Mouse (Mus musculus) midbrain, embryonic 15.5 days (tissue): ENCODE data around the gene Sectm1b. TPM values are rescaled to one million over a fixed set of nuclear protein-coding genes. Genes with fewer than 3 reads are reported as not detected.
"Not testable (repeated sequence)": the region's sequence is repeated elsewhere in the genome, so short reads cannot be mapped to it uniquely, and the experiment has no call there.

Experiments used
- ATAC-seq: fragments of 200-750 bp; cut with Nextera tagmentation; replicated peaks from 2 replicates; pipeline ENCODE4 v1.8.0; 2017; ENCODE audit warnings: moderate TSS enrichment
- H3K27ac ChIP-seq: fragments of 300-500 bp; sonication (generic); 2 replicates; pipeline ENCODE4 v1.5.1; 2015; ENCODE audit warnings: mild to moderate bottlenecking, inconsistent platforms
- H3K27me3 ChIP-seq: fragments of 300-500 bp; sonication (generic); replicated peaks from 2 replicates; pipeline ENCODE4 v1.6.1; 2015; ENCODE audit warnings: inconsistent platforms
- H3K36me3 ChIP-seq: fragments of 300-500 bp; sonication (generic); replicated peaks from 2 replicates; pipeline ENCODE4 v1.6.1; 2015; ENCODE audit warnings: inconsistent platforms
- H3K4me1 ChIP-seq: fragments of 300-500 bp; sonication (generic); 2 replicates; pipeline ENCODE4 v1.6.1; 2015; ENCODE audit warnings: inconsistent platforms
- H3K4me2 ChIP-seq: fragments of 300-500 bp; sonication (generic); 2 replicates; pipeline ENCODE4 v1.6.1; 2015; ENCODE audit warnings: inconsistent platforms, mild to moderate bottlenecking, moderate library complexity
- H3K4me3 ChIP-seq: fragments of 300-500 bp; sonication (generic); 2 replicates; pipeline ENCODE4 v1.5.1; 2015; ENCODE audit warnings: mild to moderate bottlenecking, inconsistent platforms
- H3K9ac ChIP-seq: fragments of 300-500 bp; sonication (generic); 2 replicates; pipeline ENCODE4 v1.6.1; 2015; ENCODE audit warnings: mild to moderate bottlenecking, inconsistent platforms
- H3K9me3 ChIP-seq: fragments of 300-500 bp; sonication (generic); 2 replicates; pipeline ENCODE4 v1.6.1; 2016; ENCODE audit warnings: inconsistent platforms
- WGBS: fragments of 180-500 bp; shearing (Covaris S2); methylation state at CpG from one replicate; pipeline ENCODE4 v1.1.7; 2015; ENCODE audit warnings: mixed read lengths; 5-methylcytosine and 5-hydroxymethylcytosine counted together
- polyA plus RNA-seq: library from polyadenylated mRNA; unstranded; fragments of >200 nt; fragmentation: Nextera tagmentation; extraction: Ambion mirVana; gene quantifications from 2 replicates; pipeline ENCODE4 v1.2.1, GENCODE M21; 2015

Sectm1b gene
- polyA plus RNA-seq, 1 experiment from 2014 or later, result not detected

DNA sequence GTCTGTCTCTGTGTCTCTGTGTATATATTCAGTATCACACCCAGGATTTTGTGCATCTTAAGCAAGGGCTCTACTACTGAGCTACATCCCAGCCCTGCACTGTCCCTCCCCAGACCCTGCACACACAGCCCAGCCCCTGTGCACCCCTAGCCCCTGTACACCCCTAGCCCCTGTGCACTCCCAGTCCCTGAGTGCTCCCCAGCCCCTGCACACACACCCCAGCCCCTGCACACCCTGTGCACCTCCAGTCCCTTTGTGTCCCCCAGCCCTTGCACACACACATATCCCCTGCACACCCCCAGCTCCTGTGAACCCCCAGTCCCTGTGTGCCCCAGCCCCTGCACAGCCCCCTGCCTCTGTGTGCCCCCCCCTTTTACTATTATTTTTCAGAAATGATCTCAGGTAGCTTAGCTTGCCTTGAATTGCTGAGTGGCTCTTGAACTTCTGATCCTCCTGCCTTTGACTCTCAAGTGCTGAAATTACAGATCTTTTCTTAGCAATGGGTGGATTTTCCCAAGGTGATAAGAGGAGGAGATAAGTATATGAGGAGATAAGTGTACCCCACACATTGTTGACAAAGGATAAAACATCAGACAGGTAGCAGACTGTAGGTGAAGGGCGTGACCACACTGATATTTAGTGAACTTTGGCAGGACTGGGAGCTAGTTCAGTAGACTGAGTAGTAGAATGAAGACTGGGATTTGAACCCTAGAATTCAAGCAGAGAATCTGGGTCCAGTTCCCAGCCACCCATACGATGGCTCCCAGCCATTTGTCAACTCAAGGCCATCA lies 26.6 kb upstream of the Sectm1b start:
- H3K36me3 ChIP-seq, result no peaks in the 10 kb centered on the region
- no peak overlapping the region for H3K4me3 ChIP-seq
- H3K27me3 ChIP-seq, result no peaks in the 10 kb centered on the region
- no peaks in the 10 kb centered on the region for H3K4me1 ChIP-seq
- no peak overlapping the region for H3K9ac ChIP-seq
- no peak overlapping the region for H3K4me2 ChIP-seq
- H3K9me3 ChIP-seq, result no peaks in the 10 kb centered on the region
- WGBS, result 91% methylated on average over 2 of the region's 2 CpGs
- no peak overlapping the region for H3K27ac ChIP-seq
- ATAC-seq, result no peak

DNA sequence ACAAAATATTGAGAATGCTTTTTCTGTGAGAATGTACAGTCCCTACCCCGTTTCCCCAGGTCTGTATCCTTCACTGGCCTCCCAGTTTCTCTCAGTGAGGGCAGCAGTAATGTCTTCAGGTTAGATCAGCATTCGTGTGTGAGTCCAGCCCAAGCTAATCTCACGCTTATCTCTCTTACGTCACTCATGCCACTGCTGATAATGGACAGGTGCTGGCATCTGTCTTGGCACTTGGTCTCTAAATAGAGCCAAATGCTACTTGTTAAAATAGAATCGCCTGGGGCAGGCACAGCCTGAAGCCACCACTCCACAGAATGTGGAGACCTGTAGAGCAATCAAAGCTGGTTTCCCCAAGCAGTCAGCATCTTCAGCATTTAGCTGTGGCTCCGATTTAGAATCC lies 25.6 kb upstream of the Sectm1b start:
- no peak overlapping the region for H3K4me2 ChIP-seq
- H3K4me1 ChIP-seq, result no peaks in the 10 kb centered on the region
- no peak for ATAC-seq
- 84% methylated on average over 6 of the region's 6 CpGs for WGBS
- H3K27me3 ChIP-seq, result no peaks in the 10 kb centered on the region
- no peaks in the 10 kb centered on the region for H3K36me3 ChIP-seq
- H3K4me3 ChIP-seq, result no peak overlapping the region
- no peak overlapping the region for H3K9ac ChIP-seq
- no peak overlapping the region for H3K27ac ChIP-seq
- H3K9me3 ChIP-seq, result no peaks in the 10 kb centered on the region

DNA sequence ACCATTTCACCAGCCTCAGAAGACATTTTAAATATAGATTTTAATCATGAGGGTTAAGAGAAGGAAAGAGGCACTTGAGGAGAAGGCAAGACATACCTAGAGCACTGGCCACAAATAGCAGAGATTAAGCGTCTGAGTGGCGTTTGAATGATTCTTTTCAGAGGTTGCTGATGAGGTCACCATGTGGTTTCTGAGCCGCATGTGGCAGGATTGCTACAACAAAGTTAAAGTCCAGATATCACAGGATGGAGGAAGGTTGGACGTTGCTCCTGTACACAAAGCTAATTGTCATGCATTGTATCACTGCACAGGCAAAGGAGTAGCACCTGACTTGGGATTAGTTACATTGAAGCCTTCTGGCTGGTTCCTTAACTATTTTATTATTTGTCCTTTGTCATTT lies 22.9 kb upstream of the Sectm1b start:
- Histone ChIP-seq H3K4me1 (no peaks in the 10 kb centered on the region), H3K27me3 (no peaks in the 10 kb centered on the region), H3K36me3 (no peaks in the 10 kb centered on the region), H3K27ac (no peak overlapping the region), H3K4me3 (no peak overlapping the region), H3K9ac (no peak overlapping the region), H3K4me2 (no peak overlapping the region), H3K9me3 (no peaks in the 10 kb centered on the region)
- 61% methylated on average over 4 of the region's 4 CpGs for WGBS
- no peak for ATAC-seq

DNA sequence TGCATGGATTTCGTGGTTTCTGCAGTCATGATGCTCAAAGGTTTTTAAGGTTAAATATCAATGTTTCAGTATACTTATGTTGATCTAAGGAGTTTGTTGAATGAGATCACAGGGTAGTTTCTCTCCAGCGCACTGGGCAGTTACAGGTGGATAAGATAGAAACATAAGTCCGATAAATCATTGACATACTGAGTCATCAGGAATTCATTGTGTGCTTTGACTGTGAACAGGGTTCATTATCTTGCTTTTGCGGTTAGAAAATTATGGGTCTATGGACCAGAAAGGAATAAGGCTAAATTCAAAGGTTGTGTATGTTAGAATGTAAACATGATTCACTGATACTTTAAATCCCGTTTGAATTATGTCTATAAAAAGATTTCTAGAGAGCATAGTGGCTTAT lies 21.8 kb upstream of the Sectm1b start:
- H3K9ac ChIP-seq, result no peak overlapping the region
- no peak for ATAC-seq

DNA sequence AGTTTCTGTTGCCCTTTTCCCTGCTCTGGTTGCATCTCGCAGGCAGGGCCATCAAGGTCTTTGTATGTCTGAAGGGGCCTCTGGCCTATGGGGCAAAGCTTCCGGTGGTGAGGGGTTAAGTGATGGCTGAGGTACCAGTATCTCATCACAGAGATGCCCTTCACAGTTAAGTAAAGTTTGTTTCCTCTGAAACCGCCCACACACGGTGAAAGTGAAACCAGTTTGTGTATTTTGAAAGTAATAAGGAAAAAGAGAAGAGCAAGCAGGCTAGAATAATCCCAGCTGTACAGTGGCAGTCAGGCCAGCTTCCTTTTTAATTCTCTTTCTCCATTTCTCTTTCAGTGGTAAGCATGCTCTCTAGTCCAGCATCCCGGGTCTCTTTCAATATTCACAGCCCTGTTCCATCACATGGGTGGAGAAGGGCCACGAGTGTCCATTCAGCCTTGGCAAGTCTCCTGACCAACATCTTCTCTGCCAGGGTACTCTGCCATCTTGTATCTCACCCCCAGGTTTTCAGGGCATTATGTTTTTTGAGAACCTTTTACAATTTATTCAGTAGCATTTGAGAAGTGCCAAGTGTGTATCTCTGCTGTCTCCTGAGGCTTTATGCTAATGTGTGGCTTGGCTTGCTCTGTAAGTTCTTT lies 19.6 kb upstream of the Sectm1b start:
- H3K9ac ChIP-seq, result no peak overlapping the region
- no peak for ATAC-seq
- no peak overlapping the region for H3K4me2 ChIP-seq
- H3K36me3 ChIP-seq, result no peaks in the 10 kb centered on the region
- no peaks in the 10 kb centered on the region for H3K9me3 ChIP-seq
- no peak overlapping the region for H3K27ac ChIP-seq
- no peaks in the 10 kb centered on the region for H3K4me1 ChIP-seq
- no peaks in the 10 kb centered on the region for H3K27me3 ChIP-seq
- no peak overlapping the region for H3K4me3 ChIP-seq
- 89% methylated on average over 6 of the region's 6 CpGs for WGBS

More for the DNA sequence above, 21.8 kb upstream of the Sectm1b start:
- Histone ChIP-seq H3K4me3 (no peak overlapping the region), H3K4me2 (no peak overlapping the region), H3K27me3 (no peaks in the 10 kb centered on the region), H3K9me3 (no peaks in the 10 kb centered on the region), H3K4me1 (no peaks in the 10 kb centered on the region), H3K36me3 (no peaks in the 10 kb centered on the region), H3K27ac (no peak overlapping the region)
- 82% methylated on average over 5 of the region's 5 CpGs for WGBS

DNA sequence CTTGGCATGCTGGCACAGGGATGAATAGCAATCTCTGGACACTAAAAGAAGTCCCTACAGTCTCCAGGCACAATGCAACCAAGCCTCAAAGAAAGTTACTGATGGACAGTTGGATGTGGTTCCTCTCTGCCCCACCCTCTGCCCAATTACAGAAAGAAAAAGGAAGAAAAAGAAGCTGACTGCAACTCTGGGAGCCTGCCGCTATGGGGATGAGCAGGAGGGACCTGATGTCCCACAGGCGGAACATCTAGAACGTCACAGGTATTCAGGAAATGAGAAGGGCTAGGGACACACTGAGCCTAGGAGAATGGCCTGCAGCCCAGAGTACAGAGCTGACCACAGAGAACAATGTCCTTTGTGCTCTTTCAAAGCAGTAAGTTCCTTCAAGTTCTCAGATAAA lies 18.9 kb upstream of the Sectm1b start:
- Histone ChIP-seq H3K4me3 (no peak overlapping the region), H3K27ac (no peak overlapping the region), H3K4me1 (no peaks in the 10 kb centered on the region), H3K27me3 (no peaks in the 10 kb centered on the region), H3K4me2 (no peak overlapping the region), H3K36me3 (no peaks in the 10 kb centered on the region), H3K9me3 (no peaks in the 10 kb centered on the region), H3K9ac (no peak overlapping the region)
- 84% methylated on average over 3 of the region's 3 CpGs for WGBS
- no peak for ATAC-seq

DNA sequence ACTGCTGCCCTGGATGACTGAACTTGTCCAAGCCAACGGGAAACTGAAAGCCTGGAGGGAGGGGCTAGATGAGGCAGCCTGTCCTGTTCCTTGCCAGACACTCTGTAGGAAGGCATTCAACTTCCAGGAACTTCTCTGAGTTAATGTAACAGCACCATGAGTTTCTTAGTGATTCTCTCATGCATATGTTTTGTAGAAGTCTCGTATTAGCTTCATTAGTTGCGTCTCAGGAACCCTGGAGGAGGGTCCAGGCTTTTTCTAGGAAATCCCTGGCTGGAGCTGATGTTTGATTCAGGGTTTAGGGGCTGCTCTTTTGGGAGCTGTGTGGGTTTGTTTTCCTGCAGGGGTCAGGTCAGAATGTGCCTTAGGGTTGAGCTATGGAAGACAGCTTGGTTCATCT lies 17.8 kb upstream of the Sectm1b start, which contains the start of gene Sectm1a:
Gene Sectm1a, minus strand, starts transcription at position 101 of the 400 bp plus-strand sequence.
- Histone ChIP-seq H3K27me3 (no peaks in the 10 kb centered on the region), H3K9ac (no peak within 1 kb of the TSS), H3K4me3 (no peak within 1 kb of the TSS), H3K27ac (no peak within 1 kb of the TSS), H3K36me3 (no peaks in the 10 kb centered on the region), H3K4me1 (no peaks in the 10 kb centered on the region), H3K9me3 (no peaks in the 10 kb centered on the region), H3K4me2 (no peak within 1 kb of the TSS)
- WGBS, result 76% methylated on average over 3 of the region's 3 CpGs
- no peak for ATAC-seq

DNA sequence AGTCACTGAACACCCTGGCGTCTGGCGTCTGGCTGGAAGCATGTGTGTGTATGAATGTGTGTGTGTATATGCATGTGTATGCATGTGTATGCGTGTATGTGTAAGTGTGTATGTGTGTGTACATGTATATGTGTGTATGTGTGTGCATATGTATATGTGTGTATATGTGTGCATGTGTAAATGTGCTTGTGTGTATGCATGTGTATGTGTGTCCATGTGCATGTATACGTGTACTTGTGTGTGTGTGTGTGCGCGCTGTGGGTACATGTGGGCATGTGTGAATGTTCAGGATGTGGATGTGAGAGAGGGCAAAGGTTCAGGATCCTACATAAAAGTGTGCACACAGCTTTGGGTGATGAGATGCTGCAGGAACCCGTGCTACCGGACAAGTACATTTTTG lies 17.0 kb upstream of the Sectm1b start:
- Histone ChIP-seq H3K9me3 (no peaks in the 10 kb centered on the region), H3K27me3 (no peaks in the 10 kb centered on the region), H3K4me1 (no peaks in the 10 kb centered on the region), H3K4me2 (no peak overlapping the region), H3K27ac (no peak overlapping the region), H3K9ac (no peak overlapping the region), H3K4me3 (no peak overlapping the region), H3K36me3 (no peaks in the 10 kb centered on the region)
- ATAC-seq, result no peak
- 94% methylated on average over 8 of the region's 8 CpGs for WGBS

DNA sequence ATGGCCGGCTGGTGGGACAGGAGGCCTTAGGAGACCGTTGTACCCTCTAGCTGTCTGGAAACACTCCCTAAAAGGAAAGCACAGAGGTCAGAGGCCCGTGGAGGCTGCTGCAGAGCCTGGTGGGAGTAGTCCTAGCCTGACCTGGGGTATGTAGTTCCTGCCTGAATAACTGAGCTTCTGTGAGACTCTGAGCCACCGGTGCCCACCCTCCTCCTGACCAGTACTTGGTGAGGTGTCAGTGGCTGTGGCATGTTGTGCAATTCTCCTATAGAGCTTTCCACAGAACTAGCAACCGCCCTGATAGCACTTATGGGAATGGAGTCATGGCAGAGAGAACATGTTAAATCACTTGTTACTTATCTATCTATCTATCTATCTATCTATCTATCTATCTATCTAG lies 12.3 kb upstream of the Sectm1b start:
- H3K36me3 ChIP-seq, result no peaks in the 10 kb centered on the region
- ATAC-seq, result no peak
- 80% methylated on average over 5 of the region's 5 CpGs for WGBS

DNA sequence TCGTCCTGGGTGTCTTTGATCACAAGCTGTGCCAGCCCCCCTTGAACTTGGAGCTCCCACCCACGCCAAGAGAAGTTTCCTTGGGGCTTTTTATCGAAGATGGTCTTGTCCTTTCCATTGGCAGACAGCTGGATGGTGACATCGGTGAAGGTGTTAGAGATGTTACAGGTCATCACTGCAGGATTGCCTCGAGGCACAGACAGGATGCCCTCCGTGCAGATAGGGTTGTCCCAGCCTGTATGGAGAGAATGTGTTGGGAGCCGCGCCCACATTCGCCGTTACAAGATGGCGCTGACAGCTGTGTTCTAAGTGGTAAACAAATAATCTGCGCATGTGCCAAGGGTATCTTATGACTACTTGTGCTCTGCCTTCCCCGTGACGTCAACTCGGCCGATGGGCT lies 6.3 kb upstream of the Sectm1b start:
- H3K4me3 ChIP-seq, H3K36me3 ChIP-seq, H3K27ac ChIP-seq, ATAC-seq, H3K9ac ChIP-seq, H3K27me3 ChIP-seq, H3K4me1 ChIP-seq, H3K9me3 ChIP-seq, H3K4me2 ChIP-seq: not testable (repeated sequence)
- WGBS, result 93% methylated on average over 12 of the region's 16 CpGs

More for the DNA sequence above, 12.3 kb upstream of the Sectm1b start:
- Histone ChIP-seq H3K9ac (no peak overlapping the region), H3K4me3 (no peak overlapping the region), H3K9me3 (no peaks in the 10 kb centered on the region), H3K27ac (no peak overlapping the region), H3K27me3 (no peaks in the 10 kb centered on the region), H3K4me1 (no peaks in the 10 kb centered on the region), H3K4me2 (no peak overlapping the region)

DNA sequence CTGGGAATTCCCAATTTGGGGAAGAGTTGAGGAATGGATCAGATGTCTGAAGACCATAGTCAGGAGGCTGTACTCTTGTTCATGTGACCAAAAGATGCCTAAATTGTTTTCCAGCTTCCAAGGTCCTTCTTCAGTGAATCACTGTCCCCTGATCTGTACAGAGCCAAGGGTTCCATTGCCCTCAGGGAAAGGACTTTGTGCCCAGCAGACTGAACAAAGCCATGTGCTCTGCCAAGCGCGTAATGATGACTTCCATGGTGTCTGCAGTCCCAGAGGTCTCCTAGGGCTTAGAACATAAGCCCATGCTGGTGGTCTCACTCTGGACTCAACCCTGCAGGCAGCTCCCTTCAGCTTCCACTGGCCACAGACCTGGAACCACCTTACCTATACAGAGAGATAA lies 4.5 kb upstream of the Sectm1b start:
- H3K4me3 ChIP-seq, result no peak overlapping the region
- no peak overlapping the region for H3K4me2 ChIP-seq
- no peaks in the 10 kb centered on the region for H3K36me3 ChIP-seq
- ATAC-seq, result no peak
- H3K4me1 ChIP-seq, result no peaks in the 10 kb centered on the region
- no peak overlapping the region for H3K9ac ChIP-seq
- 88% methylated on average over 2 of the region's 2 CpGs for WGBS
- H3K27ac ChIP-seq, result no peak overlapping the region
- no peaks in the 10 kb centered on the region for H3K9me3 ChIP-seq
- H3K27me3 ChIP-seq, result no peaks in the 10 kb centered on the region

DNA sequence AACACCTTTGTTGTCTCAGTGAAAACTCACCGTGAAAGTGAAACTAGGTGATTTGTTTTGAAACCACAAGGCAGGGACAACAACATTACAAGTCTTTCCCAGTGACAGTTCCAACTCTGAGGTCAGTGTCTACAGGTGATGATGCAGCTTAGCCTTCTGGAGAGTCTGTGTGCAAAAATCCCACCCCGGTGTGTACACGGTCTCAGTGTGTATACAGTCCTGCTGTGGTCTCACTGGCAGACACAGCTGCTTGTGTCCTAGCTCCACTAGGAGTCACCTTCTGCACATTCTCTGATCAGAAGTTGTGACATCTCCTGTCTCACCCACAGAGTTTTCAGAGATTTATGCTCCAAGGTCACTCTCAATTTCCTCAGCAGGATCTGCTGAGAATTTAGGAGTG lies 828 bp upstream of the Sectm1b start:
- H3K9ac ChIP-seq, result no peak overlapping the region
- no peaks in the 10 kb centered on the region for H3K4me1 ChIP-seq
- ATAC-seq, result no peak
- 83% methylated on average over 3 of the region's 3 CpGs for WGBS
- no peak overlapping the region for H3K4me3 ChIP-seq
- H3K27me3 ChIP-seq, result no peaks in the 10 kb centered on the region
- no peaks in the 10 kb centered on the region for H3K9me3 ChIP-seq
- H3K4me2 ChIP-seq, result no peak overlapping the region
- H3K36me3 ChIP-seq, result no peaks in the 10 kb centered on the region
- no peak overlapping the region for H3K27ac ChIP-seq

DNA sequence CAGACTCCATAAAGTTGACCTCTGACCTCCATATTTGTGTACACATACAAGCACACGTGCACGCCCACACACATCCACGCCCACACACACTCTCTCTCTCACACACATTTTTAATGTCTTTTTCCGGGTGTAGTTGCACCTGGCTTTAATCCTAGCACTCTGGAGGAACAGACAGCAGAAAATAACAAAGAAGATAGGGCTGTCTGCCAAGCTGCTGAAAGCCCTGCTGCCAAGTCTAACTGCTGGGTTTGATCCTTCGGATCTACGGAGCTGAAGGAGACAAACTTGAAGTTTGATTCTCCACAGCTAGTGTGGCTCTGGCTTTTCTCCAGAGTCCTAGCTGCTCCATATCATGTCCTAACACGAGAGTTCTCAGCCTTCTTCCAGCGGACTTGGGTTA lies 1.8 kb downstream of the Sectm1b start:
- H3K27ac ChIP-seq, result no peak overlapping the region
- no peak overlapping the region for H3K4me3 ChIP-seq
- no peaks in the 10 kb centered on the region for H3K27me3 ChIP-seq
- no peaks in the 10 kb centered on the region for H3K36me3 ChIP-seq
- no peak for ATAC-seq
- H3K9me3 ChIP-seq, result no peaks in the 10 kb centered on the region
- no peak overlapping the region for H3K9ac ChIP-seq
- no peak overlapping the region for H3K4me2 ChIP-seq
- no peaks in the 10 kb centered on the region for H3K4me1 ChIP-seq
- WGBS, result 74% methylated on average over 8 of the region's 8 CpGs
